Mouse (Mus musculus) mouse trophoblast stem cell (cell line): Measurements from ENCODE around the gene Papss2.
"Not testable (repeated sequence)": the region's sequence is repeated elsewhere in the genome, so short reads cannot be mapped to it uniquely, and the experiment has no call there.

Source experiments
- in situ Hi-C, 2 experiments: fragments of 300-500 bp; cut with MseI, MboI; formaldehyde crosslinking; loops; 2 replicates in 1 of 2; 3 replicates in 1 of 2; pipeline ENCODE4 v1.15.1; 2025

Papss2 gene

DNA sequence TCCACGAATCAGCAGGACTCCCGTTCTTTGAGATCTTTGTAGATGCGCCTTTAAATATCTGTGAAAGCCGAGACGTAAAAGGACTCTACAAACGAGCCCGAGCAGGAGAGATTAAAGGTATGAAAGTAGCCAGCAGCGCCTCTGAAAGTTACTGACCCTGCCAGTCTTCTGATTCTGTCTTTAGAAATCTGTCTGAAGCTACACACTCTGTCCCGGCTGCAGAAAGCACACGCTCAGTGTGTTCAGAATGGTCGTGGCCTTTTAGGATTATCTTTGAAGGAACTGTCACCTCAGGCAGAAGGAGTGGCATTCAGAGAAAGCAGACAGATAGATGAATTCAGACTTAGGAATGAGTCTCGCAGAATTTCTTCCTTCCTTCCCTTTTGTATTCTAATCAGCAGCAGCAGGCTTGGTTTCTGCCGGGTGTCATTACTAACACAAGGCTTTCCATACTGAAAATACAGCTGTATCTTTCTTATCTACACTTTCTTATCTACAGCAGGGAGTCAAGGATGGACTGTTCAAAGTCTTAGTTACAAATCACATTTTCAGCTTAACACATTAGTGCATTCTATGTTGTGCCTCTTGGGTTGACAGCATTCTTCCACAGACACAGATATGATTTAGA lies 42.8 kb downstream of the Papss2 start:
- in situ Hi-C loops, result no loop called here

- in situ Hi-C loops, result no loop called here
Measured at GRCm38 (mm10) chr19:32641535-32641934, 45.9 kb downstream of the Papss2 start.

DNA sequence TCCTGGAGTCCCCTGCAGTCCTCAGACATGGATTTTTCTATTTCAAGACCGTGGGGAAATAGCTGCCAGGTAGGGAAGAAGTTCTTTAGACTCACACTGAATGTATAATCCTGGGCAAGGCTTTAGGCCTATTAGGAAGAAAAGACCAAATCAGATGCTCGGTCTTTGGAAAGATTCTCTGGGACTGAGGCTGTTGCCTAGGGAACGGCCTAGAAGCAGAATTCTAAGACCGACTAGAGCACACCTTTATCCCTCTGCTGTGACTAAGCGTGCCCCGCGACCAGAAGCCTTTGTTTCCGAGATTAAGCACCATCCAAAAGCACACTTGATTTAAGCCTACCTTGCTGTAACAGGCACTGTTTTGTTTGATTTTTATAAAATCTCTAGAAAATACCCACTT lies 46.4 kb downstream of the Papss2 start:
- in situ Hi-C loops, result no loop called here

DNA sequence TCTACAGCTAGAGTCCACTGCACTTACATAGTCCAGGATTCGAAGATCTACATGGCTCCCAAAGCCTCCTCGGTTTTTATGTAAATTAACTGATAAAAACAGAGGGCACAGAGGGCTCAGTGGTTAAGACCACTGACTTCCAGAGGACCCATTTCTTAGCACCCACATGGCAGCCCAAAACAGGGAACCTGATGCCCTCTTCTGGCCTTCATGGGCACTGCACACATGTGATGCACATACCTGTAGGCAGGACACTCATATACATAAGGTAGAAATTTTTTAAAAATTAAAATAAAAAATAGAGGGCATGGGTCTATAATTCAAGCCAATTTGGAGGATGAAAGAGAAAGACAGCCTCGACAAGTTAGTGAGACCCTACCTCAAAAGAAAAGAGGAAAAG lies 48.1 kb downstream of the Papss2 start:
- in situ Hi-C loops, result no loop called here

DNA sequence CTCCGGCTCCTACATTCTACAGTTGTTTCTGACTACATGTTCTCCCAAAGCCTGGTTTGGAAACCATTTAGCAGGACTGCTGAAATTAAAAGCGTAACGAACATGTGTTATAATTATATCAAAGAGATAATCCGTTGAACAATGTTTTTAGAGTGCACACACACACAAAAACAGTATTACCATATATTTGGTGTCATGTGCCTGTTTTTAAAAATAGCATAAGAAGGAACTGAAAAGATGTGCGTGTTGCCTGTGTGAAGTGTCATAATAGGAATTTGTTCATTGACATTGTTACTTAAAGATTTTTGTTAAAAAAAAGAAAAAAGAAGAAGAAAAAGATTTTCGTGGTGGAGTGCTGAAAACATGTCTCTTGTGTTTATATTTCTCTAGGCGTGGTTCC lies 50.3 kb downstream of the Papss2 start:
- in situ Hi-C loops, result no loop called here

DNA sequence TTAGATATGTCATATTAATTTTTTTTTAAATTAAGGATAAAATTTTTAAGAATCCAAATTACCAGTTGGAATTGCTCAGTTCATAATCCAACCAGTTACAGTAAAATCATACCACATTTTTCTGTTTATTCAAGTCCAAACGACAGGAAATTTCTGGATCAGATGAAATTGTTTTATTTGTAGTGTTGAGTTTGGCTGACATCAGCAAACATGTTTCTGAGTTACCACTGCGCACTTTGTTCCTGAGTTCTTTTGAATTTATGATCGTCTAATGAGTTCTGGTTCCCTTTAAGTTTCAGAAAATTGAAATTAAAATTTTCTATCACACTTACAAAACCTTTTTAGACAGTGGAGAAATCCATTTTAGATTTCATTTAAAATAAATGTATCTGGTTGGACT lies 50.8 kb downstream of the Papss2 start:
- in situ Hi-C loops, result no loop called here

- in situ Hi-C loops, result no loop called here
Measured at GRCm38 (mm10) chr19:32648019-32648571, 52.5 kb downstream of the Papss2 start.

DNA sequence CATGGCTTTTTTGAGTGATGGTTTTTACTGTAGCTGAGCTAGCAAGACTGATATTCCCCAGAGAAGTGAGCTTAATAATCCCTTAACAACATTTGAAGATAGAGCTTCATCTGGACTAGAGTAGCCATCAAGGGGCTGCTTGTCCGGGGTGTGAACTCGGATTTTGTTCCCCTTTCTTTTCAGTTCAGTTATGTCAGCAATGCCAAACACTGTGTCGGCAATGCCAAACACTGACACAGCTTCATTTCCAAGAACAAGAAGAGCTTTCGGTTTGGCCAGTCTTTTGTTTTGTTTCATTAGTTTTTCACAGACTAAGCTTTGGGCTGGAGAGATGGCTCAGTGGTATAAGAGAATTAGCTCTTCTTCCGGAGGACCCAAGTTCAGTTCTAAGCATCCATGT lies 55.5 kb downstream of the Papss2 start:
- in situ Hi-C loops, result no loop called here

GRCm38 (mm10) chr19:32653122-32653521 lies 57.5 kb downstream of the Papss2 start:
- in situ Hi-C loops, result no loop called here

DNA sequence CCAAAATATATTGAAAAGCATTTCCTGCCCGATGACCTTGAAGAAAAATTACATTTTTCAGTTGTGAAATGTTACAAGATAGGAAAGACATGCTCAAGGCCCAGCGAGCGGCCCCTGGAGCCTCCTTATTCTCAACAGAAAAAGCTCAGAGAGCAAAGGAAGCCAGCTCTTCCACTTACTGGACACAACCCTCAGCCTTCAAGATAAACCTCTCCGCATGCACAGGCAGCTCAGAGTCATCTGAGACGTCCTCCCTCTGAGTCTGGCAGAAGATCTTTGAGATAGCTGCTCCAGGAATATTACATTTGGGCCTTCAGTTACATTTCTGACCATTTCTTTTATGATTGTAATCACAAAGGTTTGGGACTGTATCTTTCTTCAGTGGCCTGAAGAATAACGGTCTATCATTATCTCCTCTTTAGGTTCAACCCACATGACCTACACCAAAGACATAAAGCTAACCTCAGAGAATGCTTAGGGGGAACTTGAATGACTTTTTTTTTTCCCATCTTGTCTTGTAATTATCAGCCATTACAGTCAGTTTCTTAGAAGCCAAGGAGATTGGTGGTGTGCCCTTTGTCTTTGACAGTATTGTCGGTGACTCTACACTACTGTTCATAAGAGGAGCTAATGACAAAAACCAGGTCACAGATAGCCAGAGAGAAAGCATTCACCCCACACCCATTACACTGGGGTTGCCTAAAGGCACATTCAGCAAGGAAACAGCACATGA lies 58.2 kb downstream of the Papss2 start:
- in situ Hi-C loops, result no loop called here

GRCm38 (mm10) chr19:32659346-32659745 lies 63.8 kb downstream of the Papss2 start:
- in situ Hi-C loops, result no loop called here

GRCm38 (mm10) chr19:32662936-32663335 lies 67.3 kb downstream of the Papss2 start:
- in situ Hi-C loops, result no loop called here

DNA sequence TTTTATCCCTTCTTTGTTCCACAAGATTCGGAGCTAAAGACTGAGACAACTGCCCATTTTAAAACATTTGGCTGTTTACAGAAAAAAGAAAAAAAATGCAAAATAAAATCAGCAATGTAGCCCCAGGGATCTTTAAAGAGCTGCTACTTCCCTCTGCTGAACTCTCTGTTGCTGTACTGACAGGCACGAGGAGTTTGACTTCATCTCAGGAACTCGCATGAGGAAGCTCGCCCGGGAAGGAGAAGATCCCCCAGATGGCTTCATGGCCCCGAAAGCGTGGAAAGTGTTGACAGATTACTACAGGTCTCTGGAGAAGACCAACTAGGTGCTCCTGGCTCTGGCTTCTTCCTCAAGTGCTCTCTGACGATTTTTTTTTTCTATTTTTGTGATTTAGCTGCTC lies 69.7 kb downstream of the Papss2 start:
- in situ Hi-C loops, result no loop called here

- in situ Hi-C loops, result not testable (repeated sequence)
Measured at GRCm38 (mm10) chr19:32667830-32668229, 72.2 kb downstream of the Papss2 start.

GRCm38 (mm10) chr19:32675766-32676165 lies 80.2 kb downstream of the Papss2 start:
- in situ Hi-C loops, result no loop called here

GRCm38 (mm10) chr19:32680894-32681293 lies 85.3 kb downstream of the Papss2 start:
- in situ Hi-C loops, result loop anchor here in 1 of 2 experiments (10.0 kb wide), 1 partner anchor 166 kb away; no protein-coding TSS in a partner anchor

DNA sequence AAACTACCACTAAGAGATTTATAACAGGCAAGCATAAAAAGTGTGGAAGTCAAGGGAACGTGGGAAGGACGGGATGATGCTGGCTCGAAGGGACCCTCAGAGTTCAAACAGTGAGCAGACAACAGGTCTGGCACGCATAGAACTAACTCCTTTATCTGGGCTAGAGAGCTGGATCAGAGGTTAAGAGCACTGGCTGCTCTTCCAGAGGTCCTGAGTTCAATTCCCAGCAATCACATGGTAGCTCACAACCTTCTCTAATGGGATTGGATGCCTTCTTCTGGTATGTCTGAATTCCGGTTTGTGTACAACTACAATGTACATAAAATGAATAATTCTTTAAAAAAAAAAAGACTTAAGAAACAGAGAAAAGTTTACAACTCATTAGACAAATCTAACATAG lies 87.5 kb downstream of the Papss2 start:
- in situ Hi-C loops, result loop anchor here in 1 of 2 experiments (10.0 kb wide), 1 partner anchor 168 kb away; no protein-coding TSS in a partner anchor

DNA sequence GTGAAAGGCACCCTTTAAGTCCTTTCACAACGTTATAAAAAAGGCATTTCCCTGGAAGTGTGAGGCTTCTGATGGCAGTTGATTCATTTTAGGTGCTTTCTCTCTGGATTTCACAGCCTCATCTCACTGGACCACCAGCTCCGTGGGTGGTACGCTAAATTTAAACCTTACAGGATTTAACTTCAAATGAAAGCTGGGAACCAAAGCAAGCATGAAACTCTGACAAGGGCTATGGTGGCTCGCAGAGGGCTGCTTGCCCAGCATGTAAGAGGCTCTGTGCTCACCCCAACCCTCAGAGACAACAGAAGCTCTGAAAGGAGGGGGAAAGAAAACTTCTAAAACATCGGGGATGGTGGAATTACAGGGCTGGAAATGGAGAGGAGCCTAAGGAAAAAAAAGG lies 92.1 kb downstream of the Papss2 start:
- in situ Hi-C loops, result loop anchor here in 1 of 2 experiments (10.0 kb wide), 1 partner anchor 173 kb away; no protein-coding TSS in a partner anchor

DNA sequence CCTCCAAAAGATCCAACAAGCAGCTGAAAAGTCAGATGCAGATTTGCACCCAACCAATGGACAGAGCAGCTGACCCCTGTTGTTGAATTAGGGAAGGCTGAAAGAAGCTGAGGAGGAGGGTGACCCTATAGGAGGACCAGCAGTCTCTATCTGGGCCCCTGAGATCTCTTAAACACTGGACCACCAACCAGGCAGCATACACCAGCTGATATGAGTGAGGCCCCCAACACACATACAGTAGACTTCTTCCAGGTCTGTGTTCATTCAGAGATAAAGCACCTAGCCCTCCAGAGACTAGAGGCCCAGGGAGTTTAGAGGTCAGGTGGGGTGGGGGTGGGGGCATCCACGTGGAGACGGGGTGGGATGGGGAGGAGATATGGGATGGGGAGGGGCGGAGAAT lies 92.6 kb downstream of the Papss2 start:
- in situ Hi-C loops, result loop anchor here in 1 of 2 experiments (10.0 kb wide), 1 partner anchor 173 kb away; no protein-coding TSS in a partner anchor

DNA sequence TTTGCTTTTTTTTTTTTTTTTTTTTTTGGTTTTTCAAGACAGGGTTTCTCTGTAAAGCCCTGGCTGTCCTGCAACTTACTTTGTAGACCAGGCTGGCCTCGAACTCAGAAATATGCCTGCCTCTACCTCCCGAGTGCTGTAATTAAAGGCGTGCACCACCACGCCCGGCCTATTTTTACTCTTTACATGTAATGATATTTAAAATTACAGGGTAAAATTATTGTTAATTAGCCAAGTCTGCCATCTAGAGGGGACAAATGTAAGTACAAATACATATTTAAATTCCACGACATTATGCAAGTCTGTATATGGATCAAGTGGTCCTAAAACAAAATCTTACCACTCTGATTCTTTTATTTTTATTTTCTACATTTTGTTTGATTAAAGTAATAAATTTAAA lies 94.1 kb downstream of the Papss2 start:
- in situ Hi-C loops, result loop anchor here (10.0 kb wide), 1 partner anchor 175 kb away; no protein-coding TSS in a partner anchor

DNA sequence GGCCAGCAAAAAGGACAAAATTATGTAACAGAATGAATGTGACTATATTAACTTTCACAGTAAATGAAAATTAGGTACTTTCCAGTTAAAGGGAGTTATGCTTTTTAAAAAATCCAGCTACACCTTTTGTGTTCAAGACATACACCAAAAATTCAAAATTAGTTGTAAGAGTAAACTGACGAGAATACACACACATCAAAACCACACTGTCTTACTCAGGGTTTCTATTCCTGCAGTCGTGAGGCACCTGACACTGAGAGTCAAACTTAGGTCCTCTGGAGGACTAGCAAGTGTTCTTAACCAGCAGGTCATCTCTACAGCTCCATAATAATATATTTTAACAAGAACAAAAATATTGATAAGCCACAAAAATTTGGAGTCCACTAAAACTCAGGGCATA lies 101.1 kb downstream of the Papss2 start:
- in situ Hi-C loops, result loop anchor here in 1 of 2 experiments (10.0 kb wide), 1 partner anchor 182 kb away; no protein-coding TSS in a partner anchor

DNA sequence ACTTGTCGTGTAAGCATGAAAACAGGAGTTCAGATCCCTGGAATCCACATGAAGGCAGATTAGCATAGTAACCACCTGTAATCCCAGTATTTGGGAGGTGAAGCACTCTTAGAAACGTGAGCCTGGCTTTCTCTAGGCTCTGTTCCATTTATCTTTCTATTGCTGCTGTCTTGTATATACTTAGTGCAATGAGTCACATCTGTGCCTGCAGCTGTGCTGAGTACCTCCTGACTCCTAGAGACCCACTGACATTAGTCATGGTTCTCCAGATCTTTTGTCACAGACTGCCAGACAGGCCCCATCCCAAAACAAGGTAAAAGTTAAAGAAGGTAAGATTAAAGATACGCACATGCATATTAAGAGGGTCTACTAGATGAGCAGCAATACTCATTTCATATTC lies 106.6 kb downstream of the Papss2 start:
- in situ Hi-C loops, result no loop called here

DNA sequence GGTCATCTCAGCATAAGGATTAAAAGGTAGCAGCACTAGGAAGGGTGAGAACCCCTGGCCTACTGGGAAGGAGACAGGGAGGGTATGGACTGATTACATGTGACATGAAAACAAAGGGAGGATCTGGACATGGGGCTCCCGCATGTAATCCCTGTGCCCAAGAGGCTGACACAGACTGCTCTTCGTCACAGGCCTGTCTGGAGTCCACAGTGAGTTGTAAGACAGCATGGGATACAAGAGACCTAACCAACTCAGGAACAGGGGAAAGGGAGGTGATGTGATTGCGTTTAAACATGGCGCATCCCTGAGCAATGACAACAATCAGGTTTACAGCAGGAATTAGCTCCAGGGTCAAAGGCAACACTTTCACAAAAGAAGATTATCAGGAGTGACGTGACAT lies 113.4 kb downstream of the Papss2 start:
- in situ Hi-C loops, result no loop called here
